Mouse (Mus musculus) hindbrain, embryonic 15.5 days (tissue): ENCODE measurements at regions not wholly inside any gene's neighbourhood (a gene's known extent, or its start where the extent isn't known, plus 50 kb on each side); places are given as distances from the start of the nearest gene placed in this dataset.

Source experiments
- ATAC-seq: fragments of 200-750 bp; cut with Nextera tagmentation; 2 replicates; pipeline ENCODE4 v1.8.0; 2017; ENCODE audit warnings: low read depth, moderate number of reproducible peaks, moderate TSS enrichment; ENCODE audit not compliant: low FRiP score
- H3K27ac ChIP-seq: fragments of 300-500 bp; sonication (generic); replicated peaks from 2 replicates; pipeline ENCODE4 v1.5.1; 2015; ENCODE audit warnings: mild to moderate bottlenecking, inconsistent platforms
- H3K27me3 ChIP-seq: fragments of 300-500 bp; sonication (generic); 2 replicates; pipeline ENCODE4 v1.6.1; 2015; ENCODE audit warnings: control low read depth, inconsistent platforms
- H3K36me3 ChIP-seq: fragments of 300-500 bp; sonication (generic); 2 replicates; pipeline ENCODE4 v1.6.1; 2015; ENCODE audit warnings: control low read depth, inconsistent platforms
- H3K4me1 ChIP-seq: fragments of 300-500 bp; sonication (generic); replicated peaks from 2 replicates; pipeline ENCODE4 v1.6.1; 2015; ENCODE audit warnings: control low read depth, inconsistent platforms
- H3K4me2 ChIP-seq: fragments of 300-500 bp; sonication (generic); 2 replicates; pipeline ENCODE4 v1.6.1; 2015; ENCODE audit warnings: moderate library complexity, mild to moderate bottlenecking, inconsistent platforms
- H3K4me3 ChIP-seq: fragments of 300-500 bp; sonication (generic); 2 replicates; pipeline ENCODE4 v1.5.1; 2015; ENCODE audit warnings: mild to moderate bottlenecking, inconsistent platforms
- H3K9ac ChIP-seq: fragments of 300-500 bp; sonication (generic); 2 replicates; pipeline ENCODE4 v1.6.1; 2015; ENCODE audit warnings: inconsistent platforms
- H3K9me3 ChIP-seq: fragments of 300-500 bp; sonication (generic); 2 replicates; pipeline ENCODE4 v1.6.1; 2016; ENCODE audit warnings: control low read depth, inconsistent platforms
- WGBS: fragments of 180-500 bp; shearing (Covaris S2); methylation state at CpG from one replicate; pipeline ENCODE4 v1.1.7; 2015; 5-methylcytosine and 5-hydroxymethylcytosine counted together

GRCm38 (mm10) chr8:96318367-96318766 lies 430.0 kb upstream of the Got2 start:
- no peak overlapping the region for H3K4me3 ChIP-seq
- H3K4me1 ChIP-seq, result no peaks in the 10 kb centered on the region
- H3K27ac ChIP-seq, result no peak overlapping the region
- WGBS, result 74% methylated on average over 5 of the region's 5 CpGs
- no peaks in the 10 kb centered on the region for H3K36me3 ChIP-seq
- ATAC-seq, result no peak
- H3K27me3 ChIP-seq, result no peaks in the 10 kb centered on the region
- H3K9me3 ChIP-seq, result 0 out of 2 replicates have a peak, but pooled peaks cover 3% of the 10 kb centered on the region
- no peak overlapping the region for H3K4me2 ChIP-seq
- H3K9ac ChIP-seq, result no peak overlapping the region

GRCm38 (mm10) chr8:96308989-96309718 lies 420.8 kb upstream of the Got2 start:
- 62% methylated on average over 12 of the region's 12 CpGs for WGBS

GRCm38 (mm10) chr8:96296643-96297042 lies 408.3 kb upstream of the Got2 start:
- no peaks in the 10 kb centered on the region for H3K9me3 ChIP-seq
- no peak overlapping the region for H3K9ac ChIP-seq
- no peak overlapping the region for H3K4me2 ChIP-seq
- no peaks in the 10 kb centered on the region for H3K4me1 ChIP-seq
- H3K27ac ChIP-seq, result no peak overlapping the region
- no peaks in the 10 kb centered on the region for H3K36me3 ChIP-seq
- no peaks in the 10 kb centered on the region for H3K27me3 ChIP-seq
- 53% methylated on average over 4 of the region's 4 CpGs for WGBS
- H3K4me3 ChIP-seq, result no peak overlapping the region
- no peak for ATAC-seq

More at GRCm38 (mm10) chr8:96308989-96309718, 420.8 kb upstream of the Got2 start:
- Histone ChIP-seq H3K9me3 (no peaks in the 10 kb centered on the region), H3K4me1 (no peaks in the 10 kb centered on the region), H3K4me3 (no peak overlapping the region), H3K36me3 (no peaks in the 10 kb centered on the region), H3K9ac (no peak overlapping the region), H3K4me2 (no peak overlapping the region), H3K27ac (no peak overlapping the region), H3K27me3 (no peaks in the 10 kb centered on the region)
- ATAC-seq, result no peak

GRCm38 (mm10) chr8:96290740-96291139 lies 402.4 kb upstream of the Got2 start:
- Histone ChIP-seq H3K9me3 (no peaks in the 10 kb centered on the region), H3K9ac (no peak overlapping the region), H3K4me1 (no peaks in the 10 kb centered on the region), H3K4me3 (no peak overlapping the region), H3K36me3 (no peaks in the 10 kb centered on the region), H3K27me3 (no peaks in the 10 kb centered on the region), H3K4me2 (no peak overlapping the region), H3K27ac (no peak overlapping the region)
- no peak for ATAC-seq

- Histone ChIP-seq H3K4me3 (no peak overlapping the region), H3K4me1 (no peaks in the 10 kb centered on the region), H3K36me3 (no peaks in the 10 kb centered on the region), H3K9me3 (no peaks in the 10 kb centered on the region), H3K27me3 (no peaks in the 10 kb centered on the region), H3K27ac (no peak overlapping the region), H3K9ac (no peak overlapping the region), H3K4me2 (no peak overlapping the region)
- no peak for ATAC-seq
- WGBS, result 45% methylated on average over 3 of the region's 3 CpGs
These were observed 401.2 kb upstream of the Got2 start for GRCm38 (mm10) chr8:96289519-96289918.

- no peak overlapping the region for H3K27ac ChIP-seq
- no peak for ATAC-seq
- no peak overlapping the region for H3K4me2 ChIP-seq
- no peaks in the 10 kb centered on the region for H3K27me3 ChIP-seq
- H3K9ac ChIP-seq, result no peak overlapping the region
- no peaks in the 10 kb centered on the region for H3K4me1 ChIP-seq
- 12% methylated on average over 3 of the region's 3 CpGs for WGBS
- H3K36me3 ChIP-seq, result no peaks in the 10 kb centered on the region
- no peaks in the 10 kb centered on the region for H3K9me3 ChIP-seq
- no peak overlapping the region for H3K4me3 ChIP-seq
These were observed 400.2 kb upstream of the Got2 start for GRCm38 (mm10) chr8:96288525-96288924.

GRCm38 (mm10) chr8:96277479-96278138 lies 389.3 kb upstream of the Got2 start:
- Histone ChIP-seq H3K27me3 (no peaks in the 10 kb centered on the region), H3K9ac (no peak overlapping the region), H3K27ac (peak overlapping the region; percentile 45; the same call in 1 of the 2 replicates), H3K9me3 (no peaks in the 10 kb centered on the region), H3K4me3 (no peak overlapping the region), H3K4me2 (no peak overlapping the region), H3K4me1 (peaks cover 9% of the 10 kb centered on the region; the same call in 1 of the 2 replicates), H3K36me3 (no peaks in the 10 kb centered on the region)
- no peak; the same call in 1 of the 2 replicates for ATAC-seq
- WGBS, result 18% methylated on average over 4 of the region's 4 CpGs

- Histone ChIP-seq H3K4me2 (no peak overlapping the region), H3K36me3 (no peaks in the 10 kb centered on the region), H3K4me1 (peaks cover 9% of the 10 kb centered on the region; the same call in 1 of the 2 replicates), H3K4me3 (no peak overlapping the region), H3K27me3 (no peaks in the 10 kb centered on the region), H3K9me3 (no peaks in the 10 kb centered on the region), H3K9ac (no peak overlapping the region), H3K27ac (no peak overlapping the region)
- ATAC-seq, result no peak
- 45% methylated on average over 5 of the region's 5 CpGs for WGBS
These were observed 388.7 kb upstream of the Got2 start for GRCm38 (mm10) chr8:96277058-96277457.

- no peaks in the 10 kb centered on the region for H3K36me3 ChIP-seq
- no peaks in the 10 kb centered on the region for H3K4me1 ChIP-seq
- H3K4me3 ChIP-seq, result no peak overlapping the region
- WGBS, result 71% methylated on average over 5 of the region's 5 CpGs
- 0 out of 2 replicates have a peak overlapping the region, but pooled peaks have one; percentile 25 for H3K27ac ChIP-seq
- H3K4me2 ChIP-seq, result no peak overlapping the region
- H3K9ac ChIP-seq, result no peak overlapping the region
- H3K27me3 ChIP-seq, result no peaks in the 10 kb centered on the region
- ATAC-seq, result no peak
- no peaks in the 10 kb centered on the region for H3K9me3 ChIP-seq
These were observed 367.9 kb upstream of the Got2 start for GRCm38 (mm10) chr8:96256294-96256693.

- H3K4me1 ChIP-seq, result no peaks in the 10 kb centered on the region
- H3K27me3 ChIP-seq, result no peaks in the 10 kb centered on the region
- no peak overlapping the region for H3K4me2 ChIP-seq
- 0 out of 2 replicates have a peak overlapping the region, but pooled peaks have one; percentile 42 for H3K27ac ChIP-seq
- WGBS, result 38% methylated on average over 5 of the region's 5 CpGs
- H3K9me3 ChIP-seq, result no peaks in the 10 kb centered on the region
- H3K9ac ChIP-seq, result no peak overlapping the region
- no peaks in the 10 kb centered on the region for H3K36me3 ChIP-seq
- no peak for ATAC-seq
- no peak overlapping the region for H3K4me3 ChIP-seq
These were observed 367.5 kb upstream of the Got2 start for GRCm38 (mm10) chr8:96255811-96256210.

- Histone ChIP-seq H3K36me3 (no peaks in the 10 kb centered on the region), H3K4me3 (no peak overlapping the region), H3K9ac (no peak overlapping the region), H3K27ac (no peak overlapping the region), H3K4me2 (no peak overlapping the region), H3K4me1 (0 out of 2 replicates have a peak, but pooled peaks cover 3% of the 10 kb centered on the region), H3K9me3 (no peaks in the 10 kb centered on the region), H3K27me3 (no peaks in the 10 kb centered on the region)
- 53% methylated on average over 7 of the region's 7 CpGs for WGBS
- ATAC-seq, result peak; percentile 51; the same call in 1 of the 2 replicates
These were observed 357.7 kb upstream of the Got2 start for GRCm38 (mm10) chr8:96246017-96246416.

- Histone ChIP-seq H3K4me2 (no peak overlapping the region), H3K4me1 (0 out of 2 replicates have a peak, but pooled peaks cover 3% of the 10 kb centered on the region), H3K27ac (no peak overlapping the region), H3K36me3 (no peaks in the 10 kb centered on the region), H3K27me3 (no peaks in the 10 kb centered on the region), H3K9me3 (no peaks in the 10 kb centered on the region), H3K9ac (no peak overlapping the region), H3K4me3 (no peak overlapping the region)
- no peak for ATAC-seq
- WGBS, result 16% methylated on average over 9 of the region's 9 CpGs
These were observed 356.3 kb upstream of the Got2 start for GRCm38 (mm10) chr8:96244549-96245152.
